Mouse (Mus musculus): ENCODE measurements at regions not wholly inside any gene's neighbourhood (a gene's known extent, or its start where the extent isn't known, plus 50 kb on each side); places are given as distances from the start of the nearest gene placed in this dataset.
A peak's percentile ranks its signal among the peaks of the same experiment; 100 is the strongest.

- Histone ChIP-seq H3K4me3 (replicated peaks) (no peak overlapping the region), H3K9ac (replicated peaks) (no peak overlapping the region), H3K4me1 (0 out of 2 replicates have a peak, but pooled peaks cover 2% of the 10 kb centered on the region), H3K9me3 (replicated peaks) (no peaks in the 10 kb centered on the region), H3K27ac (replicated peaks) (no peak overlapping the region), H3K27me3 (replicated peaks) (no peaks in the 10 kb centered on the region), H3K4me2 (no peak overlapping the region), H3K36me3 (no peaks in the 10 kb centered on the region)
- WGBS: 81% methylated on average over 3 of the region's 3 CpGs
- ATAC-seq (ENCODE audit: low FRiP score): no peak
Observed at GRCm38 (mm10) chr1:137958040-137958439, 217.5 kb downstream of the Ptprc start.

- Histone ChIP-seq H3K9ac (replicated peaks) (no peak overlapping the region), H3K4me3 (replicated peaks) (no peak overlapping the region), H3K4me1 (peaks cover 10% of the 10 kb centered on the region; the same call in 1 of the 2 replicates), H3K27ac (replicated peaks) (no peak overlapping the region), H3K27me3 (replicated peaks) (no peaks in the 10 kb centered on the region), H3K4me2 (no peak overlapping the region), H3K9me3 (replicated peaks) (no peaks in the 10 kb centered on the region), H3K36me3 (no peaks in the 10 kb centered on the region)
- no peak for ATAC-seq (ENCODE audit: low FRiP score)
- WGBS: 74% methylated on average over 3 of the region's 3 CpGs
Observed at GRCm38 (mm10) chr1:137955993-137956392, 219.5 kb downstream of the Ptprc start.

DNA sequence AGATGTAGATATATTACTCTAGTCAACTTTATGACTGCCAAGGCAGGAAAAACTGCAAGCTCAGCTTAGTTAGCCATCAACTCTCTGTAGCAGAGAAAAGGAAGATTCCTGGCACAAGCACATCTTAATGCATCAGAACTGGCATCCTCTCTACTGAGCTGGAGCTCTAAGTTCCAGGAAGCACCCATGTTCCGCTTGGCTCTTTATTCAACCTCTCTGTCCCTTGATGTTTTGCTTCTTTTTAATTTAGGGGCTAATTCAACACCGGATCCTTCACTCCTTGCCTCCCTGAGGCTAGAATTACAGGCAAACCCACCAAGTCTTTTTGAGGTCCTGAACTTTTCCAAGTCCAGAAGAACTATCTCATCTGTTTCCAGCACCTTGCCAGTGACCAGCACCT, 220.4 kb downstream of the Ptprc start:
- Histone ChIP-seq H3K4me2 (no peak overlapping the region), H3K36me3 (no peaks in the 10 kb centered on the region), H3K9me3 (replicated peaks) (no peaks in the 10 kb centered on the region), H3K4me3 (replicated peaks) (no peak overlapping the region), H3K27me3 (replicated peaks) (no peaks in the 10 kb centered on the region), H3K9ac (replicated peaks) (no peak overlapping the region), H3K27ac (replicated peaks) (no peak overlapping the region), H3K4me1 (peaks cover 10% of the 10 kb centered on the region; the same call in 1 of the 2 replicates)
- no peak for ATAC-seq (ENCODE audit: low FRiP score)
- 75% methylated on average over 2 of the region's 2 CpGs for WGBS

- Histone ChIP-seq H3K4me1 (peaks cover 10% of the 10 kb centered on the region; the same call in 1 of the 2 replicates), H3K9ac (replicated peaks) (no peak overlapping the region), H3K27ac (replicated peaks) (no peak overlapping the region), H3K36me3 (no peaks in the 10 kb centered on the region), H3K9me3 (replicated peaks) (no peaks in the 10 kb centered on the region), H3K4me2 (no peak overlapping the region), H3K27me3 (replicated peaks) (no peaks in the 10 kb centered on the region), H3K4me3 (replicated peaks) (no peak overlapping the region)
- WGBS: 62% methylated on average over 1 of the region's 1 CpGs
- no peak for ATAC-seq (ENCODE audit: low FRiP score)
Observed at GRCm38 (mm10) chr1:137953369-137953768, 222.1 kb downstream of the Ptprc start.

GRCm38 (mm10) chr1:137952777-137953176, 222.7 kb downstream of the Ptprc start:
- Histone ChIP-seq H3K27me3 (replicated peaks) (no peaks in the 10 kb centered on the region), H3K4me2 (no peak overlapping the region), H3K4me1 (peaks cover 10% of the 10 kb centered on the region; the same call in 1 of the 2 replicates), H3K4me3 (replicated peaks) (no peak overlapping the region), H3K9me3 (replicated peaks) (no peaks in the 10 kb centered on the region), H3K27ac (replicated peaks) (0 out of 2 replicates have a peak overlapping the region, but pooled peaks have one; percentile 0), H3K9ac (replicated peaks) (no peak overlapping the region), H3K36me3 (no peaks in the 10 kb centered on the region)
- WGBS: 17% methylated on average over 1 of the region's 1 CpGs
- ATAC-seq (ENCODE audit: low FRiP score): peak; percentile 65; the same call in 1 of the 2 replicates

- Histone ChIP-seq H3K27me3 (replicated peaks) (no peaks in the 10 kb centered on the region), H3K4me1 (peaks cover 7% of the 10 kb centered on the region; the same call in 1 of the 2 replicates), H3K4me2 (no peak overlapping the region), H3K27ac (replicated peaks) (no peak overlapping the region), H3K9me3 (replicated peaks) (no peaks in the 10 kb centered on the region), H3K9ac (replicated peaks) (no peak overlapping the region), H3K36me3 (peaks cover 3% of the 10 kb centered on the region; the same call in 1 of the 2 replicates), H3K4me3 (replicated peaks) (no peak overlapping the region)
- ATAC-seq (ENCODE audit: low FRiP score): no peak
- WGBS: 69% methylated on average over 1 of the region's 1 CpGs
Observed at GRCm38 (mm10) chr1:137947900-137948299, 227.6 kb downstream of the Ptprc start.

DNA sequence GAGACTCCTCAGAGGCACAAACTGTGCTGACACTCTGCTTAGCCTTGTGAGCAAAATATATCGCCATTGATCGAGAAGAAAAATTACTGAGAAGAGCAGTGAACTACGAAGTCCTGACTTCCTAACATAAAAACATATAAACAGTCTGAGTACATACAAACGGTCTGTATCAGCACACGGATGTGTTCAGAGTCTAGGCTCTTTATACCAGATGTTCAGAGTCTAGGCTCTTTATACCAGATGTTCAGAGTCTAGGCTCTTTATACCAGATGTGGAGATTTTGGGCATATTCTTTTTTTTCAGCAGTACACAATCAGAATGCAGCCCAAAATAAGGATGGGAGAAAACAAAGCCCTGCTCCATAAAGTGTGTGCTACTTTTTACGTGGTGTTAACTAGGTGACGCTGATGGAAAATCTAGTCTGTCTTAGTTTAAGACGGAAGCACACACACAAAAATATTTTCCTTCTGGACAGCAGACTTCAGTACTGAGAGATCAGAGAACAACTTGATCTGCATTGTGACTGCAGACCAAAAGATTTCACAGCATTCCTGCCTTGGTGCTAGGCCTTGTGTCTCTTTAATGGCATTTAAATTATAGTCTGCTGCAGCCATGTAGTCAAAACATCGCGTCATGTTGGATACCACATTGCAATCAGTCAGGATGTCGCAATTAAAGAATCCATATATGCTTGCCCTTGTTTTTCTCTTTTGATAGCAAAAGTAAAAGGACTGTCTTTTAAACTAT, 233.6 kb downstream of the Ptprc start:
- Histone ChIP-seq H3K27ac (replicated peaks) (no peak overlapping the region), H3K9me3 (replicated peaks) (no peaks in the 10 kb centered on the region), H3K9ac (replicated peaks) (no peak overlapping the region), H3K4me3 (replicated peaks) (no peak overlapping the region), H3K4me2 (no peak overlapping the region), H3K27me3 (replicated peaks) (no peaks in the 10 kb centered on the region), H3K4me1 (peaks cover 6% of the 10 kb centered on the region; the same call in 1 of the 2 replicates), H3K36me3 (peaks cover 10% of the 10 kb centered on the region; the same call in 1 of the 2 replicates)
- no peak for ATAC-seq (ENCODE audit: low FRiP score)
- 77% methylated on average over 11 of the region's 11 CpGs for WGBS

DNA sequence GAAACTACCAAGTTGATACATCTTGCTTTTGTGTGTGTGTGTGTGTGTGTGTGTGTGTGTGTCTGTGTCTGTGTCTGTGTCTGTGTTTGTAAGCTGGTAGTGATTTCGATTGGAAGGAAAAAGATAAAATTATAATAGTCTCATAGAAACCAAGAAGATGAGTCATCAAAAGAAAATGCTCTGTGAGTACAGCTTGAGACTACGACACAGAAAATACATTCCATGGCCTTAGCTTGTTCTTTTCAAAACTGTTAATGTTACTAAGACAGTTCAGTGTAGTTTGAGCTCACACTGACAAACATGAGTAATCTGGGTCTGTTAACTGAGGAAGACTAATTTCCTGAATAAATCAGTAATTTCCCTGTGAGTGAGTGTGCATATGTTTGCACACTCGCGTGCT, 239.8 kb downstream of the Ptprc start:
- Histone ChIP-seq H3K4me3 (replicated peaks) (no peak overlapping the region), H3K36me3 (peaks cover 20% of the 10 kb centered on the region), H3K9me3 (replicated peaks) (no peaks in the 10 kb centered on the region), H3K9ac (replicated peaks) (no peak overlapping the region), H3K27ac (replicated peaks) (no peak overlapping the region), H3K27me3 (replicated peaks) (no peaks in the 10 kb centered on the region), H3K4me2 (no peak overlapping the region), H3K4me1 (peaks cover 8% of the 10 kb centered on the region; the same call in 1 of the 2 replicates)
- ATAC-seq (ENCODE audit: low FRiP score): no peak
- 78% methylated on average over 4 of the region's 4 CpGs for WGBS

DNA sequence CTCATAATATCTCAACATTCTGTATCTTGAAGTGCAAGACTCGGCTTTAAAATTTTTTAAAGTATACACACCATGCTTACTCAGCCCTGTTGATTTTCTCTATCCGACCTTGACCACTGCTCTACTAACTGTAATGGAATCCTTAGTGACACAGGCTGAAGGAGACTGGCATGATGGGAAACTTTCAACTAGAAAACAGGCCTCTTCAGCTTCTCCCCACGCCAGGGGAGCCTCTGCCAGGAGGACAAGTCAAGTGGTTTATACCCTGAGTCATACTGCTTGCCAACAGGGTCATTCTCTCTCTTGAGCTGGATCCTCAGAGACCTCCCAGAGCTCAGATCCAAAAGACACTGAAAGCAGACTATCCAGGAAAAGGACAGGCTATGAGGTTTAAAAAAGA, 245.7 kb downstream of the Ptprc start:
- 0 out of 2 replicates have a peak overlapping the region, but pooled peaks have one; percentile 46 for H3K27ac ChIP-seq (replicated peaks)
- no peak overlapping the region for H3K4me3 ChIP-seq (replicated peaks)

DNA sequence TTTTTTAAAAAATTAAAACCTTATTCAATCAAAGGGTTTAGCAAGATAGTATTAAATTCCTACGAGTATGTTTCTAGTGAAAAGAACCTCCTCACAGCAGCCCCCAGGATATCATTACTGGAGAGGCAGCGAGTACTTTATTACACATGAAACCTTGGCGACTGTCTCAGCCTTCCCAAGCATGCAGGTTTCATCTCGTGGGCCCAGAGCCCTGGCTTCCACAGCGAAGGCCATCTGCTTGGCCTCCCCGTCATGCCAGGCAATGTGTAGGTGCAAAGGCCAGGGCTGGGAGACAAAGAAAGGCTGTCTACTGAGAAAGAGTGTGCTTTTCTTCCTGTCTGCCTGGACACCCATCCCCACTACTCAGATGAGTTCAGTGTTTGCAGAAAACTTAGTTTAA, 247.0 kb downstream of the Ptprc start:
- peak overlapping the region; percentile 41 for H3K4me2 ChIP-seq
- no peaks in the 10 kb centered on the region for H3K27me3 ChIP-seq (replicated peaks)
- peaks cover 13% of the 10 kb centered on the region for H3K36me3 ChIP-seq
- no peak overlapping the region for H3K9ac ChIP-seq (replicated peaks)
- H3K27ac ChIP-seq (replicated peaks): peak overlapping the region; percentile 74
- H3K4me3 ChIP-seq (replicated peaks): no peak overlapping the region
- ATAC-seq (ENCODE audit: low FRiP score): peak; percentile 65
- H3K9me3 ChIP-seq (replicated peaks): no peaks in the 10 kb centered on the region
- peaks cover 40% of the 10 kb centered on the region for H3K4me1 ChIP-seq
- 5% methylated on average over 6 of the region's 6 CpGs for WGBS

More for the DNA sequence above, 245.7 kb downstream of the Ptprc start:
- Histone ChIP-seq H3K4me1 (peaks cover 40% of the 10 kb centered on the region), H3K9me3 (replicated peaks) (no peaks in the 10 kb centered on the region), H3K4me2 (no peak overlapping the region), H3K36me3 (peaks cover 13% of the 10 kb centered on the region), H3K27me3 (replicated peaks) (no peaks in the 10 kb centered on the region), H3K9ac (replicated peaks) (no peak overlapping the region)
- ATAC-seq (ENCODE audit: low FRiP score): no peak
- 82% methylated on average over 3 of the region's 3 CpGs for WGBS

GRCm38 (mm10) chr1:137927953-137928352, 247.6 kb downstream of the Ptprc start:
- Histone ChIP-seq H3K9ac (replicated peaks) (no peak overlapping the region), H3K27me3 (replicated peaks) (no peaks in the 10 kb centered on the region), H3K4me3 (replicated peaks) (no peak overlapping the region), H3K4me2 (peak overlapping the region; percentile 41), H3K36me3 (peaks cover 13% of the 10 kb centered on the region), H3K9me3 (replicated peaks) (no peaks in the 10 kb centered on the region), H3K4me1 (peaks cover 40% of the 10 kb centered on the region), H3K27ac (replicated peaks) (peak overlapping the region; percentile 74)
- 7% methylated on average over 11 of the region's 11 CpGs for WGBS
- ATAC-seq (ENCODE audit: low FRiP score): peak; percentile 74; the same call in 1 of the 2 replicates

GRCm38 (mm10) chr1:137926326-137926725, 249.2 kb downstream of the Ptprc start:
- Histone ChIP-seq H3K9me3 (replicated peaks) (no peaks in the 10 kb centered on the region), H3K9ac (replicated peaks) (no peak overlapping the region), H3K36me3 (no peaks in the 10 kb centered on the region), H3K4me1 (peaks cover 44% of the 10 kb centered on the region), H3K27me3 (replicated peaks) (no peaks in the 10 kb centered on the region), H3K27ac (replicated peaks) (no peak overlapping the region), H3K4me3 (replicated peaks) (no peak overlapping the region), H3K4me2 (no peak overlapping the region)
- ATAC-seq (ENCODE audit: low FRiP score): no peak
- WGBS: 45% methylated on average over 4 of the region's 4 CpGs

All from neural tube, embryonic 15.5 days (tissue).